Mouse (Mus musculus) adrenal gland, postnatal 10 days (tissue): ENCODE measurements around the gene Csnk2a2. TPM values are rescaled to one million over a fixed set of nuclear protein-coding genes. Genes with fewer than 3 reads are reported as not detected.

Source experiments
- DNase-seq: peaks from one replicate; pipeline ENCODE4 v3.0.0; 2021; ENCODE audit warnings: mixed read lengths
- total RNA-seq, 2 experiments: library from RNA; stranded (reverse); gene quantifications; 2 replicates each; pipeline ENCODE4 v1.2.3; 2021

The Csnk2a2 gene
- total RNA-seq, 2 experiments from 2014 or later = 68.8 to 70.0 TPM

- DNase-seq = peak; percentile 27
Measured at GRCm38 (mm10) chr8:95487800-95488697, 1.8 kb downstream of the Csnk2a2 start.

GRCm38 (mm10) chr8:95470008-95470407 lies 19.8 kb downstream of the Csnk2a2 start:
- DNase-seq = no peak

GRCm38 (mm10) chr8:95468995-95469394 lies 20.8 kb downstream of the Csnk2a2 start:
- DNase-seq = no peak

DNA sequence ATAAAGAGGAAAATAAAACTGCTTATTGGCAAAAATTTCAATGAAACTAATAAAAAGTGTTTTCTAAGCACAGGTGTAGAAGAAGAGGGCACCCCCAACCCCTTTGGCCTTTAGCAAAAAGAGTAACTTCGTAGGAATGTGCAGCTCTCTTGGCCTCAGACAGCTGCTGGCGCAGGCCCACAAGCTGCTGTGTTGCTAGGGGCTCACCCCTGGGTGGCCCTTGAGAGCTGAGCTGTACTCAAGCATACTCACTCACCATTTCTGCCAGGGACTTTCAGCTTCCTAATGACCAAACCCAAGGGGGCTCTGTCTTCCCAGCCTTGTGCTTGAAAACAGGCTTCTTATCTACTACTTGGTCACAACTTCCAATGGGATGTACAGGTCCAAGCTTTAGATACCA lies 23.3 kb downstream of the Csnk2a2 start:
- DNase-seq = peak; percentile 45

GRCm38 (mm10) chr8:95452518-95452917 lies 37.3 kb downstream of the Csnk2a2 start:
- no peak for DNase-seq

- no peak for DNase-seq
Measured at GRCm38 (mm10) chr8:95450271-95450670, 39.6 kb downstream of the Csnk2a2 start.

- DNase-seq = peak; percentile 59
Measured at GRCm38 (mm10) chr8:95447661-95448060, 42.2 kb downstream of the Csnk2a2 start.

GRCm38 (mm10) chr8:95445042-95445441 lies 44.8 kb downstream of the Csnk2a2 start:
- peak; percentile 21 for DNase-seq

GRCm38 (mm10) chr8:95441491-95442039 lies 48.3 kb downstream of the Csnk2a2 start:
- no peak for DNase-seq

DNA sequence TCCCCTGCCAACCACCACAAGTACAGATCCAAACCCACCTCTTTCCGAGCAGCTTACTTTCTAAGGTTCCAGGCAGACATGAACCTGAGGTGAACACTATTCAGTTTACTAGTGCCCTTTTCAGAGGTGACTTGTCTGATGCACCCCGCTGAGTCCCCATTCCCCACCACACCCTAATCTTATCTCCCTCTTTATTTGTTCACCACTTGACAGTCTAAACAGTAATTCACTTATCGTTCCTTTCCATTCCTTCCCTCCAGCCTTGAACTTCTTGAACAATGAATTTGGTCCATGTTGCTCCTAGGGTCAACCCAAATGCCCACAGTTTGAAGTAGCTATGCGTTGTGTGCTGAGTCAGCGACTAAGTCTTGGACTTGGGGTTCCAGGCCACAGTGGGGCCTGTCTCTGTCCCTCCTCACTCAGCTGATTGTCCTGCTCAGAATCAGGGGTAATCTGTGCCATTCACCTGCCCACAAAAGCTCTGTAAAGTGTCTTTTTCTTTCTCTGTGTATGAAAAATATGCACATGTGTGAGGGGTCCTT lies 49.6 kb downstream of the Csnk2a2 start:
- no peak for DNase-seq

DNA sequence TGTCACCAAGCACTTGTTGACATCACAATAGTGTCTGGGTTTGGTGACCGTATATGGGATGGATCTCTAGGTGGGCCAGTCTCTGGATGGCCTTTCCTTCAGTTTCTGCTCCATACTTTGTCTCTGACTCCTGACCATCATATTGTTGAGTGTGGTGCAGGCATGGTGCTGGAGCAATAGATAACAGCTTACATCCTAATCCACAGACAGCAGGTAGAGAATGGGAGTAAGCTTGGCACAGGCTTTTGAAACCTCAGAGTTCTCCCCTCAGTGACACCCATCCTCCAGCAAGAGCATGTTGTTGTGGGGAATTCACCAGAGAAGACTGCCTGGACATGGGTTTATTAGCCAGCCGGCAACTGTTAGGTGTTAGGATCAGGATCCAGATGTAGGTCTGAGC lies 50.4 kb downstream of the Csnk2a2 start:
- no peak for DNase-seq

- no peak for DNase-seq
Measured at GRCm38 (mm10) chr8:95437341-95437992, 52.4 kb downstream of the Csnk2a2 start.

- DNase-seq = no peak
Measured at GRCm38 (mm10) chr8:95435930-95436329, 53.9 kb downstream of the Csnk2a2 start.

DNA sequence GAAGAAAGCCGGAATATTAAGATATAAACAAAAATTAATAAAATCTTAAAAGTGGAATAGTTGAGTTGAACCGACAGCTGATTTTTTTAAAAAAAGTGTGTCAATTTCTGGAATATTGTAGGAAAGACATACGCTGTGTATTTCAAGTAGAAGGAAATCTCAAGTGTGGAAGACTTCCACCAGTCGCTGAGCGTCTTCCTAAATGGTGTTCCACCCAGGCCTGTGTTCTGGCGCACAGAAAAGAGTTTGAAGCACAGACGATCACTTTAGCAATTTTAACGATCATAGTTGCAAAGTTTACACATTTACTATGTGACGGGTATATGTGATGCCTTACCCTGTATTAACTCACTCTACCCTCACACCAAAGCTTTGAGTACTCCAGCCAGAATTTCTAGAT lies 54.4 kb downstream of the Csnk2a2 start:
- no peak for DNase-seq

GRCm38 (mm10) chr8:95434686-95435439 lies 55.0 kb downstream of the Csnk2a2 start, which contains the start of gene Cfap20:
Gene Cfap20, minus strand, starts transcription at chr8:95434869.
- peak; percentile 100 for DNase-seq

GRCm38 (mm10) chr8:95434233-95434632 lies 55.6 kb downstream of the Csnk2a2 start:
- peak; percentile 60 for DNase-seq

- DNase-seq = peak; percentile 21
Measured at GRCm38 (mm10) chr8:95433124-95433523, 56.7 kb downstream of the Csnk2a2 start.

DNA sequence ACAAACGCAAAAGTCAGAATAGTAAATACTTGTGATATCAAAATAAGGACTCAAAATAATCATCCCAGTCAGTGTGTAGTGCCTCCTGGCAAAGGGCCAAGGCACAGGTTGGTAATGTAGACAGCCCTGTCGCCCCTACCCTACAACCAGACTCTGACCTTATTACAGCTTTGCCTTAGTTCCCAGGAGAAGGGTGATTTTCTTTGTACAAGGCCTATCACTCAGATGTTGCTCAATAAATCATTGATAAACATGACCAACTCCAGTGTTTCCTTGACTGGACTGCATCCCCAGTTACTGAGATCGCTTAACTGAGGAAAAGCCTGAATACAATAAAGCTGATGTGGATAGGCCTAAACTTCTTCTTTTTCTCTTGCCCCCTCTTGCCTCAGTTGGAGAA lies 57.4 kb downstream of the Csnk2a2 start:
- DNase-seq = no peak

GRCm38 (mm10) chr8:95429945-95430344 lies 59.9 kb downstream of the Csnk2a2 start:
- peak; percentile 68 for DNase-seq

DNA sequence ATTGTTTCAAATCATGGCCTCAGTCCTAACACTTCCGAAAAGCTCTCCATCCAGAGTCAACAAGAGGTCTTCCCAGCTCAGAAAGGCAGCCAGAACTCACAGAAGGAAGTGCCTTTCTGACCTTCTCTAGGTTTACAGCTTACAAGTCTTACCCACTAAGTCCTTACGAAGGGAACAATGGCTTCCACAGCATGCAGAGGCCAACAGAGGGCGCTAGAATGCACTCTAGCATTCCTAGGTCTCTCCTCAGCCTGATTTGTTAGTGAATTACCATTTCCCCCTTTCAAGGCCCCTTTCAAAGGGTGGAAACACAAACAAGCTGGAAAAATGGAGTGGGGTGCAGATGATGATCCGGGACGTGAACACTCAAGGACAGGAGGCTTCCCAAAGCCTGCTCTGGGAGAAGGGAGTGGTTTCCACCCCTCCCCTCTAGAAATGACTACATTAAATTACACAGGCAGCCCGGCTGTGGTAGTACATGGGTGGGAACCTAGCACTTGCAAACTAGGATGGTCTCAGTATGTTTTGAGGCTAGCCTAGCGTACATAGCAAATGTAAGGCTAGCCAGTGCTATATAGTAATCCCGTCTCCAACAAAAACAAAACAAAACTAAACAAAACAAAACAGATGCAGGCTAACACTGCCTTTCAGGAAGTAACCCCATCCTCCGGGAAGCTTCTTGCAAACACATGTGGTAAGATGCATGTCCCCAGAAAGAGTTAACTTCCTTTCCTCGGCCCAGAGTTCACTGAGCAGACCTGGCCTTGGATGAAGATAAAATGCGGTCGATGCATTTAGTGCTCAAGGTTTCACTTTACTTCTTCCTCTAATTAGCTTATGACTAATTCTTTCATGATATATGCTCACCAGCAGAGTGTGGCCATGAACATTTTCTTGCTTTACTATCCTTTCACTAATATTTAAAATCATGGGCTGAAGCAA lies 62.0 kb downstream of the Csnk2a2 start:
- DNase-seq = peak; percentile 82

DNA sequence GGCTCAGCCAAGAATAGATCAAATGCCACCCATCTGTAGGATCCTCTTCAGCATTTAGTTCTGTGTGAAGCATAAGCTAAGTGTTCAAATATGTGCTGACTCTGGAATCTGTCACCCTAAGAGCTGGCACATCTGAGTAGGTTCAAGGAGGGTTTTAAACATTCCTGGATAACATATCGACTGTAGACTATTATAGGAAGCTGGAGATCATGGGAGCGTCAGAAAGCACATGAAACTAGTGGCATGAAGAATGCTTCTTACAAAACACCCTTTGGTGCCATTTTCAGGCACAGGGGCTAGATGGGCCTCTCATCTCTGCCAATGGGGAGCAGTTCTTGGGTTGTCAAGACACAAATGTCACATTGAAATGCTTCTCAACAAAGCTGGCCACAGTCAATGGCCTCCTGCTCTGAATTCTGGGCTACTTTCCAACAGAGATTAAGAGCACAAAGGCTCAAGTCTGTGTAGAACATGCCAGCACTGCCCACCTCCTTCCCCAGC lies 63.0 kb downstream of the Csnk2a2 start:
- peak; percentile 31 for DNase-seq
